Mouse (Mus musculus) forebrain, embryonic 10.5 days (tissue): ENCODE results near the gene Psmb5. TPM values are rescaled to one million over a fixed set of nuclear protein-coding genes. Genes with fewer than 3 reads are reported as not detected.

Experiments
- DNase-seq: peaks from one replicate; pipeline ENCODE4 v3.0.0-alpha.2; 2017; ENCODE audit warnings: low spot score; ENCODE audit errors: extremely low spot score
- H3K27ac ChIP-seq: fragments of 300-500 bp; sonication (generic); 2 replicates; pipeline ENCODE4 v1.5.1; 2016; ENCODE audit warnings: mild to moderate bottlenecking
- H3K27me3 ChIP-seq: fragments of 300-500 bp; sonication (generic); 2 replicates; pipeline ENCODE4 v1.6.1; 2016; ENCODE audit warnings: mild to moderate bottlenecking; ENCODE audit not compliant: poor library complexity, severe bottlenecking
- H3K36me3 ChIP-seq: fragments of 300-500 bp; sonication (generic); replicated peaks from 2 replicates; pipeline ENCODE4 v1.6.1; 2016; ENCODE audit warnings: mild to moderate bottlenecking, moderate library complexity
- H3K4me1 ChIP-seq: fragments of 300-500 bp; sonication (generic); 2 replicates; pipeline ENCODE4 v1.6.1; 2016
- H3K4me3 ChIP-seq: fragments of 300-500 bp; sonication (generic); 2 replicates; pipeline ENCODE4 v1.5.1; 2016; ENCODE audit warnings: mild to moderate bottlenecking, moderate library complexity
- H3K9me3 ChIP-seq: fragments of 300-500 bp; sonication (generic); 2 replicates; pipeline ENCODE4 v1.6.1; 2016; ENCODE audit warnings: mild to moderate bottlenecking, moderate library complexity
- WGBS: fragments of 180-500 bp; shearing (Covaris S2); methylation state at CpG from one replicate; pipeline ENCODE4 v1.1.7; 2016; 5-methylcytosine and 5-hydroxymethylcytosine counted together
- polyA plus RNA-seq: library from polyadenylated mRNA; unstranded; fragments of >200 nt; fragmentation: Nextera tagmentation; extraction: Ambion mirVana; gene quantifications from 2 replicates; pipeline ENCODE4 v1.2.1, GENCODE M21; 2016

Gene Psmb5
- polyA plus RNA-seq, result 478 and 497 TPM in 2 replicates

DNA sequence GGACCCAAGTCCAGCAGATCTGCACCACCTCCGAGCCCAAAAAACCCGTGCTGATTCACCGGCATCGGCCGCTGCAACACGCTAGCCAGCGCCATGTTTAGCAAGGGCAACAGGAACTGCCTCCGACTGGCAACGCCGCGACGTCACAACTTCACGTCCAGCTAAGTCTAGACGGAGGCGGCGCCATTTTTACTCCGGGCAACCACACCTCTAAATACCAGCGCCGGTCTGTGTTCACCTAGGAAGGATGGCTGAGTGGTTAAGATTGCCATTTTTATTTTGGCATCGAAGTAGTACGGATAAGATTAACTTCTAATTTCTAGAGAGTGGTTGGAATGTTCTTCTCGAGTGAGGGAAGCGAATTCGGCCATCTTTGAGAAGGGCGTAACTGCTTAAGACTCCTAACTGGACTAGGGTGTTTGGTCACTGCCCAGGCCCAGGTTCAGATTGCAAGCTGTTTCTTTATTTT, at the start of gene Psmb5:
Gene Psmb5 (minus strand): TSS at position 126 of the 469 bp plus-strand sequence.
- peaks cover 33% of the 10 kb centered on the region for H3K36me3 ChIP-seq
- H3K27ac ChIP-seq, result peak within 1 kb of the TSS; percentile 94
- DNase-seq, result peak; percentile 90
- WGBS, result under 1% methylated on average over 25 of the region's 25 CpGs
- no peaks in the 10 kb centered on the region for H3K9me3 ChIP-seq
- H3K4me1 ChIP-seq, result peaks cover 13% of the 10 kb centered on the region
- peak within 1 kb of the TSS; percentile 81 for H3K4me3 ChIP-seq
- H3K27me3 ChIP-seq, result no peaks in the 10 kb centered on the region

DNA sequence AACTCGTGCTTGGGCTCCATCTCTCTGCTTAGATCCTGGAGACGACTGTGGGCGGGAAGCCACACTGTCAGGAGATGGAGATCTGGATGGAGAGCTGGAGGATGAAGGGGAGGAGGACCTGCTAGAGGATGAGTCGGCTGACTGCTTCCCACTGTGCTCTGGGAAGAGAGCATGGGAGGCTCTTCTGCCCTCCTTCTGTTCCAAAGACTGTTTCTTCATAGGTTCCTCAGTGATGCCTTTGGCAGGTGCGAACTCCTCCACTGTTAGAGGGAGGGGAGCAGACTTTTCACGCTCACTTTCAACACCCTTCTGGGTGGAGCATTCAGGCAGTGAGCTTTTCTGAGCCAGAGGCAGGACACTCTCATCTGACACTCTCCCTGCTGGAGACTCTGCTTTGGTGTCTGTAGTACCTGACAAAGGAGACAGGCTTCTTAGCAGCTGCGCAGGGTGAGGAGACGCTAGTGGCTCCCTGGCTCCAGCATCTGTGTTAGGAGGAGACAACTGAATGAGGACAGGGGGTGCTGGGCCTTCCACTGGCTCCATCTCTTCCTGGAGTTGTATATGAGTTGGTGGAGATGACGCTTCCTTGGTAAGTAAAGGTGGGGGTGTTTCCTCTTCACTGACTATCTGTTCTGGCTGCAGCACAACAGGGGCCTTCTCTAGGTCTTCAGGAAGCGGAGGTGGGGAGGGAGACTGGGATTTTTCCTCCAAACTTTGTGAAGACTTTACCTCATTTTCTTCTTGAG, 46.8 kb upstream of the Psmb5 start:
- Histone ChIP-seq H3K4me1 (no peaks in the 10 kb centered on the region), H3K4me3 (no peak overlapping the region), H3K36me3 (peaks cover 97% of the 10 kb centered on the region), H3K9me3 (no peaks in the 10 kb centered on the region), H3K27me3 (no peaks in the 10 kb centered on the region), H3K27ac (no peak overlapping the region)
- WGBS, result 96% methylated on average over 10 of the region's 10 CpGs
- DNase-seq, result no peak

GRCm38 (mm10) chr14:54660009-54660408, 42.2 kb upstream of the Psmb5 start:
- no peak overlapping the region for H3K4me3 ChIP-seq
- DNase-seq, result no peak
- 91% methylated on average over 2 of the region's 2 CpGs for WGBS
- H3K36me3 ChIP-seq, result peaks cover 100% of the 10 kb centered on the region
- H3K27ac ChIP-seq, result no peak overlapping the region
- no peaks in the 10 kb centered on the region for H3K4me1 ChIP-seq
- no peaks in the 10 kb centered on the region for H3K9me3 ChIP-seq
- no peaks in the 10 kb centered on the region for H3K27me3 ChIP-seq

GRCm38 (mm10) chr14:54653496-54653895, 35.7 kb upstream of the Psmb5 start:
- 2% methylated on average over 12 of the region's 12 CpGs for WGBS
- H3K36me3 ChIP-seq, result peaks cover 83% of the 10 kb centered on the region
- no peaks in the 10 kb centered on the region for H3K27me3 ChIP-seq
- peak overlapping the region; percentile 95 for H3K27ac ChIP-seq
- DNase-seq, result peak; percentile 88
- peak overlapping the region; percentile 77 for H3K4me3 ChIP-seq
- no peaks in the 10 kb centered on the region for H3K9me3 ChIP-seq
- peaks cover 51% of the 10 kb centered on the region for H3K4me1 ChIP-seq

- Histone ChIP-seq H3K27me3 (no peaks in the 10 kb centered on the region), H3K9me3 (no peaks in the 10 kb centered on the region), H3K4me3 (peak overlapping the region; percentile 77), H3K4me1 (peaks cover 51% of the 10 kb centered on the region), H3K36me3 (peaks cover 83% of the 10 kb centered on the region), H3K27ac (peak overlapping the region; percentile 95)
- WGBS, result under 1% methylated on average over 7 of the region's 7 CpGs
- DNase-seq, result no peak
These were observed 35.0 kb upstream of the Psmb5 start for GRCm38 (mm10) chr14:54652787-54653186.

DNA sequence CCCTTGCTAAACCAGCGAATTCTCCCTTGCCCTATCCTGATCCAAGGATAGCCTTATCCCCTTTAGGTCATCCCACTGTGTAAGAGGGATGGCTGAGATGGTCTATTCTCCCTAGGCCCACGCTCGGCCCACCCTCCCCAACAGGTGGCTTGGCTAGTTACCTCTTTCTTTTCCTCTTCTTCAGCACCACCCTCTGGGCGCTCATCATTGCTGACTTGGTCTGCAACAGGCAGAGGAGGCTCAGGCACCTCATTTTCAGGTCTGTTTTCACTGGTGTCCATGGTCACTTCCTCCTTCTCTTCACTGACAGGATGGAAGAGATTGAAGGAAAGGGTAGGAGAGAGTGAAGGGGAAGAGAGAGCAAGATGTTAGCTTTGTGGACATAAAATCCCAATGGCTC, 33.7 kb upstream of the Psmb5 start:
- Histone ChIP-seq H3K9me3 (no peaks in the 10 kb centered on the region), H3K27ac (peak overlapping the region; percentile 95; the same call in 1 of the 2 replicates), H3K36me3 (peaks cover 83% of the 10 kb centered on the region), H3K4me1 (peaks cover 51% of the 10 kb centered on the region), H3K27me3 (no peaks in the 10 kb centered on the region), H3K4me3 (peak overlapping the region; percentile 77)
- DNase-seq, result no peak
- 77% methylated on average over 4 of the region's 4 CpGs for WGBS

DNA sequence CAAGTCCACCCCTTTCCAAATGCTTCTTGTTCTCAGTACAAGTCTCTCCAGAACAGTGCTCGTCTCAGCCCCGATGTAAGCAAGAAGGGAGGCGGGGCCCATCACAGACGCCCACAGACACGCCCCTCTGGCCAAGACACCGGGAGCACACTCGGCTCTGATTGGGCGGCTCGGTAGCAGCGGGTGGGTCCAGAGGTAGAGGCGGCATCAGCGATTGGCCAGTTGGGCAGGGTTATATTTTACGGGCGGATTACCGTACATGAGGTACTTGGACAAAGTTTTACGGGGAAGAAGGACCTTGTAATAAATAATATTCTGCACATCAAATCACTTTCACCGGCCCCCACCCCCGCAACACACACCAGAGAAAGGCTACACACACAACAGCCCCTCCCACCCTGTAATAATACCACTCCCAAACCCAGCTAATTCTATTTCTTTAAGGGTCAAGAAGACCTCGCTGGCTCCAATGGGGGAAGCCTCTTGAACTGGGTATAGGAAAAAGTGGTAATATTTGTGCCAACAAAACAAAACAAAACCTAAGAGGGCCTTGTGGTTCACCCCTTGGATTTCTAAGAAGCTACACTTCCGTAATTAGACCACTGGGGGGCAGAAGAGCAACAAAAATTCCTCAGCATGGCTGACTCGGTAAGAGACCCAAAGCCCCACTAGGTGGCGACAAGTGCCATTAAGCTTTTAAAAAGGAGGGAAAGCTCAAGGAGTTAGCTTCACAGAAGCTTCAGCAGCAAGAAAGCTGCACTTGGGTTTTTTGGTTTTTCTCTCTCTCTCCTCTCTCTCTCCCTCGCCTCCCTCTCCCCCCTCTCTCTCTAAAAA, 33.0 kb upstream of the Psmb5 start:
- Histone ChIP-seq H3K9me3 (no peaks in the 10 kb centered on the region), H3K36me3 (peaks cover 83% of the 10 kb centered on the region), H3K4me3 (peak overlapping the region; percentile 77), H3K27ac (0 out of 2 replicates have a peak overlapping the region, but pooled peaks have one; percentile 53), H3K4me1 (peaks cover 51% of the 10 kb centered on the region), H3K27me3 (no peaks in the 10 kb centered on the region)
- peak; percentile 77 for DNase-seq
- WGBS, result 70% methylated on average over 23 of the region's 23 CpGs

DNA sequence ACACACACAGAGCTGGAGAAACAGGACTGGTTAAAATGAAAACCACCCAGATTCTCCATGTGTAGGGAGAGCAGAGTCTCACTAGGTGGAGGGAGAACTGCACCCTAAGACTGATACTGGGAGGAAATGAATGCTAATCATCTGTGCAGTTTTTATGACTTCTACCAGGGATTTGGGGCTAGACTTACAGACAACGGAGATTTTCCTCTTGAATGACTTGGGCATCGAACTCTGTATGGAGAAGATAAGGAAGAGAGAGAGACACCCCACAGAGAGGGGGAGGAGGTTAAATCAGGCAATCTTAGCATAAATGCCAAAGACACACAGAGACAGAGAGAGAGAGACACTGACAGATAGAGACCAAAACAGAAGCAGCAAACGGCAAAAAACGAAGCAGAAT, 30.1 kb upstream of the Psmb5 start:
- Histone ChIP-seq H3K36me3 (peaks cover 94% of the 10 kb centered on the region), H3K27ac (no peak overlapping the region), H3K9me3 (no peaks in the 10 kb centered on the region), H3K4me1 (peaks cover 40% of the 10 kb centered on the region), H3K4me3 (no peak overlapping the region), H3K27me3 (no peaks in the 10 kb centered on the region)
- WGBS, result 86% methylated on average over 4 of the region's 4 CpGs
- DNase-seq, result no peak

- H3K36me3 ChIP-seq, result peaks cover 100% of the 10 kb centered on the region
- no peak for DNase-seq
- no peak overlapping the region for H3K4me3 ChIP-seq
- H3K9me3 ChIP-seq, result no peaks in the 10 kb centered on the region
- no peaks in the 10 kb centered on the region for H3K27me3 ChIP-seq
- H3K4me1 ChIP-seq, result peaks cover 32% of the 10 kb centered on the region
- WGBS, result 94% methylated on average over 8 of the region's 8 CpGs
- no peak overlapping the region for H3K27ac ChIP-seq
These were observed 29.2 kb upstream of the Psmb5 start for GRCm38 (mm10) chr14:54646898-54647636.

- Histone ChIP-seq H3K9me3 (no peaks in the 10 kb centered on the region), H3K4me1 (peaks cover 31% of the 10 kb centered on the region), H3K27ac (no peak overlapping the region), H3K27me3 (no peaks in the 10 kb centered on the region), H3K4me3 (no peak overlapping the region), H3K36me3 (peaks cover 98% of the 10 kb centered on the region)
- DNase-seq, result no peak
- 95% methylated on average over 17 of the region's 17 CpGs for WGBS
These were observed 28.6 kb upstream of the Psmb5 start for GRCm38 (mm10) chr14:54646455-54646854.

- Histone ChIP-seq H3K9me3 (no peaks in the 10 kb centered on the region), H3K27ac (no peak overlapping the region), H3K4me1 (peaks cover 32% of the 10 kb centered on the region), H3K36me3 (peaks cover 77% of the 10 kb centered on the region), H3K4me3 (no peak overlapping the region), H3K27me3 (no peaks in the 10 kb centered on the region)
- 94% methylated on average over 9 of the region's 9 CpGs for WGBS
- no peak for DNase-seq
These were observed 26.5 kb upstream of the Psmb5 start for GRCm38 (mm10) chr14:54644294-54644693.

GRCm38 (mm10) chr14:54643011-54643410, 25.2 kb upstream of the Psmb5 start:
- WGBS, result 98% methylated on average over 2 of the region's 2 CpGs

More at GRCm38 (mm10) chr14:54643011-54643410, 25.2 kb upstream of the Psmb5 start:
- peaks cover 29% of the 10 kb centered on the region for H3K4me1 ChIP-seq
- no peak overlapping the region for H3K4me3 ChIP-seq
- H3K27ac ChIP-seq, result no peak overlapping the region
- H3K27me3 ChIP-seq, result no peaks in the 10 kb centered on the region
- no peak for DNase-seq
- peaks cover 77% of the 10 kb centered on the region for H3K36me3 ChIP-seq
- no peaks in the 10 kb centered on the region for H3K9me3 ChIP-seq
